Mouse (Mus musculus) urinary bladder, postnatal 10 days (tissue): ENCODE measurements around the gene Htr2c.

Experiments used
- DNase-seq: peaks from one replicate; pipeline ENCODE4 v3.0.0; 2022; ENCODE audit warnings: low spot score

Gene Htr2c

DNA sequence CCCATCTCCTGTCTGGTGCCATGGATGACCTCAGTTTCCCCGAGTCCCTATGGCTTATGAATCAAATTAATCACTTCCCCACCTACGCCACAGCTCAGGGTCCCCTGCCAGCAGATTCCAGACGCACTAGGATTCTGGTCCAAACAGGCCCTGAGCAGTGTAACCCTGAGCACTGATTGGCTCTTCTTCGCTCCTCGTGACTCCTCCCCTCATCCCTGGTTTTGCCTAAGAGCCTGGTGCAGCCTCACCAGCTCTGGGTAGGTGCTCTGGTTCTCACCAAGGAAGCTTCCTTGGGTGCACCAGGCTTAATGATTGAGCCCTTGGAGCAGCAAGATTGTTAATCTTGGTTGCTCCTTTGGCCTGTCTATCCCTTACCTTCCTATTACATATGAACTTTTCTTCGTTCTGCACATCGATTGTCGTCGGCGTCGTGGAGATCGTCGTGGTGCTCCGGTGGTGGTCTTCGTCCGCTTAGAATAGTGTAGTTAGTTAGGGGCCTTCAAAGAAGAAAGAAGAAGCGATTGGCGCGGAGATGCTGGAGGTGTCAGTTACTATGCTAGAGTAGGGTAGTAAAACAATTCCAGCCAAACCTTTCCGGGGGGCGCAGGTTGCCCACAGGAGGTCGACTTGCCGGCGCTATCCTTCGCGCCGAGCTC, at the start of gene Htr2c:
Htr2c (plus strand) TSS at position 256 of the 656 bp plus-strand sequence.
- DNase-seq: no peak

DNA sequence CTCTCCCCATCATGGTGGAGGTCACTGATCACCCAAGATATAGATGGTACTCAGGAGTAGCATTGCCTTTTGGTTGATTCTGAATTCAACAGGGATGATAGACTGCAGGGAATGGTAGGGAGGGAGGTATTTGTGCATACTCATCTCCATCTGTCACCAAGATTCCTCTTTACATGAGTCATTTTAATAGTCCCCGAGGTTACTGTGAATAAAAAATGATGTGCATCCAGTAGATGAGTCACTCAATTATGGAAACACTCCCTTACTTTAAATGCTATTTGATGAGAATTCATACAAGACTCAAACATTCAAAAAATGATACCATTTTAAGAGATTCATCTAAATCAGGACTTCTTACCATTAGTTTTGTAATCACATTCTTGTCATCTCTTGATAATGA, 34.1 kb upstream of the Htr2c start:
- DNase-seq: no peak

DNA sequence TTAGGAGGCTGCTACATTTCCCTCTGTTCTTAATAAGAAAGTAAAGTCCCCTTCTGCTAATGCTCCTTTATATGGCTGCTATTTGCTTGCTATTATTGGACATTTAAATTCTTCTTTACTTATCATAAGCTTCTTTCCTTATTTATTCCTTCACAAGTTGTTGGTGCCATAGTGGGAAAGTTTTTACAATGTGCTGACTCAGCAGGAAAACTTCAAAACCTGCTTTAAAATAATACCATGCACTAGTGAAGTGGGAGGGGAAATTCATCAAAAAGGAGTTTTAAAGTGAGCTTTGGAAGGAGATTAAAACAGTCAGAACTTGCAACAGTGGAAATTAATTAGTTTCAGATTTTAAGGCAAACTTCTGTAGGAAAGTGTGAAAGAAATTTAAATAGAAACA, 26.0 kb upstream of the Htr2c start:
- no peak for DNase-seq

DNA sequence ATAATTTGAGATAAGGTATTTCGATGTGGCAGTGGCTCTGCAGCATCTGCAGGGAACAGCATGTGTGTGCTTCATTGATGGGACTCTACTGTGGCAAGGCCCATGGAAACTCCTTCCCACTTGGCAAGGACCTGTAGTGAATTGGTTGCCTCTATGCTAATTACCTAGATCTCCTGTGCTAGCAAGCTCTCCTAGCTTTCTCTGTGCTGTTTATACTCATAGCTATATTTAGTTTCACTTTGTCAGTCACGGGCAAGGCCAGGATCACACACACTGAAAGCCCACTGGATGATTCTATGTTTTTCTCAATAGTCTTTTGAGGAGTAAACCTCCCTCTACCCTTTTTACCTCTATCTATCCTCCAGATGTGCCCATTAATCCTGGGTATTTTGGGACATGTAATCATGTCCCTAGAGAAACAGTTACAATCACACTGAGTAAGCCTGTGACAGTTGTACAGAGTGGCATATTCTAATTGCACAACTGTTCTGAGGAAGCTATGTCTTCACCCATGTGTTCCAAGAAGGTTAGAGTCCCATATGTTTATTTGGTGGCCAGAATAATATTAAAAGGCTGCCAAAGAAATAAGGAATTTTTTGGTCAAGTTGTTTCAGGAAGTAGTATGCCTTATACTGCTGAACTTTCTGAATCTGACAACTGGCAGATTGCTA, 16.0 kb upstream of the Htr2c start:
- DNase-seq: no peak

DNA sequence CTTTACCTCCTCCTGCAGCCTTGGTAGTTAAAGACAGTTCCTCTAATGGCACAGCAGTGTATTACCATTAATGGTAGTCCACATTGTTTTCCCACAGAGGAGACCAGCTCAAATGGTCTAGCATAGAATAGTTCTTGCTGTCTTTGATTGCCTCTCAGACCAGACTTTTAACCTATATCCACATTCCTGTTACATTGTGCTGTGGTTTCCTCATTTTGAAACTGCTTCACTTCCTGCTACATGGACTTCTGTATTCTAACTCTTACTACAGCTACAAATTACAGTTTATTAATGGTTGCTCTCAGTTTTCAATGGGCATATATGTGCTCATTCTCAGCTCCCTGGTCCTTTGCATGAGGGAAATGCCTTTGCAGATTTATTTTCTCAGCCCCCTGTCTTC, 15.3 kb upstream of the Htr2c start:
- no peak for DNase-seq

DNA sequence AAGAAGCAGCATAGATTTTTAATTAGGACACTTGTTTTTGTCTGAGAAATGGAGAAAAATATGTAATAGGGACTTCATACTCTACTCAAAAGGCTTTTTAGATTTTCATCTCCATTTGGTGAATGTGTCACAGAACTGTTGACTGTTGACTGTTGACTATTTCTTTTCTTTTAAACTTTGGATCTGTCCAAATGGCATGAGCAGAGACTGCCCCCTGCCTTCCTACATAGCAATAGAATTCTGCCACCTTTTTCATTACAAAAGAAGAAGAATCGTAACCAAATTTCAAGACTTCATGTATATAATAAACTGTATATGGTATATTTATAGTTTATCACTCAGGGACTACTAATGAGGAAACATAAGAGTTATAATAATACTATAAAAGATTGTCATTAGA, 3.7 kb upstream of the Htr2c start:
- DNase-seq: no peak

DNA sequence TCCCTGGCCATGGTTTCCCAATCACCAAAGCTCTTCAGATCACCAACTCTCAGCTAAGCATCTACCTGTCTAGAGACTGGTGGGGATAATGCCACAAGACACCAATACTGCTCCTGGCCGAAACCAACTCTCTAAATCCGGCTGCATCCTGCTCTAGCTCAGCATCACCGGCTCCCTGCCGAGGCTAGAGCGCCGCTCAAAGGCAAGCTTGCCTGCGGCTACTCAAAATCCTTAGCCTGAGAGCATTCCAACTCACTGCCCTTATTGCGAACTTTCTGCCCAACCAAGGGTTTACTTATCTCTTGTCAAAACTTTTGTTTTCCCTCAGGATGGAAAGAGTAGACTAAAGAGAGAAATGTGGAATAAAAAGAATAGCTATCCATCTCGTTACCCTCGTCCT, 2.4 kb upstream of the Htr2c start:
- no peak for DNase-seq

DNA sequence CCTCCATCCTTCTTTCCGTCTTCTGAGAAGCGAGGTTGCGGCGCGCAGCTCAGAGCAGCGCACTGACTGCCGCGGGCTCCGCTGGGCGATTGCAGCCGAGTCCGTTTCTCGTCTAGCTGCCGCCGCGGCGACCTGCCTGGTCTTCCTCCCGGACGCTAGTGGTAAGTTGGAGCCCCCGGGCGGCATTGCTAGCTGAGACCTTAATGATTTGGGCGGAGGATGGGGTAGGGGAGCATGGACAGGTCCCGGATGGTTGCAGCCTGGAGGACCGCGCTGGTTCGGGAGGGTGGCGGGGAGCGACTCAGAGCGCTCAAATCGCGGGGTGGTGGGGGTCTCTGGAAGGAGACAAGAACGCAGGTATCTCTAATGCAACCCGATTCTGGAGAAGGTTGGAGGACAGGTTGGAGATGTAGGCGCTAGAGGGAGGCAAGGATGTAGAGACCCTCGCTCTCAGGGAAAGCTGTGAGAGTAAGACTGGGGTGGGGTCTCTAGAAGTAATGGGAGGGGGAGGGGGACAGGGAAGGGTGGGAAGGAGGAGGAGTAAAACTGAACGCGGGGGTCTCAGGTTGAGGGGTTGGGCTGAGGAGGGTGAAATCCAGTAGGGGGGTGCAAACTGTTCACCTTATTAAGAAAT, 718 bp downstream of the Htr2c start:
- DNase-seq: no peak

DNA sequence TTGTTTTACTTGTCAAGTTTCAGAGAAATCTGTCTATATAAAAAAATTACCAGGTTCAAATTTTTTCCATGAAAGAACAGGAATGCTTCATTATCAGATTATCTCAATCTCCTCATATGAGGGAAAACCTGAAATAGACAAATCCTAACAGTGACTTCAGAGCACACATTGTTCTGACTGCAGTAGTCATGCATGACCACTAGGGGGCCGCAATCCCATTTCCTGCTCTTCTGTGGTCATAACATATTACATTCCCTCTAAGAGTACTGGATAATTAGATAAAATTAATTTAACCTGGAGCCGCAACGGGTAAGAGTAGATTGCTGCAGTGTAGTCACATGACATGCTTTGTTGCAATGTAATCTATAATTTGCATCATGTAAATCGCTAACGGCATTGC, 17.6 kb downstream of the Htr2c start:
- DNase-seq: no peak

DNA sequence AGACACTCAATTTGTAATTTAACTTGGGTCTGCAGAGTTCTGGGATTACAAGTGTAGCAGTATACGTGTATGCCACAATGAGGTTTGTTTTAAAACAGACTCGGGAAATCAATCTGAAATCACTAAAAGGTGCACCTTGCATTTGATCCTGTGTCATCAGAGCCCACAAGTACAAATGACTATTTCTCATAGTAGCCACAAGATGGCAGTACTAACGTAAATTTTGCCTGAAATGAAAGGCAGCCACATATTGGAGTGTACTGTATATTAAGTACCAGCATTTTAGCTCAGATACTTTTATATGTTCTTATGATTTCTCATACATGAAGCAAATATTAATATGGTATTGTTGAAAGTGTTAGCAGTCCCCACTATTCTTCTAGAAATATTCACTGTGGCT, 93.4 kb downstream of the Htr2c start:
- no peak for DNase-seq

DNA sequence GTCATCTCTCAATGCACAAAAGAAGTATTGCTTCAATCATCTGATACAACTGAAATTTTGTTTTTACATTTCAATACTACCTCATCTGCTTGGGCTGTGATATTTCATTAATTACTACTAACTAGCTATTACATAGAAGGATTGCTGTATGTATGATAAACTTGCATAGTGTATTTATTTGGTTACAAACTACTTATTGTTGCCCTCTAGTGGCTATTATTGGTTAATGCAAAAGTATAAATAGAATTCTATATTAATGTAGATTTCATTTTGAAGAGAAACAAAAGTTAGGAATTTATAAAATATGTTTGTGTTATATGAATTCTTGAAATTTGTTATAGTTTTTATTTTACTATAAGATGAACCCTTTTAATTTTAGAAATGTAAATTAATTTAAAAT, 109.3 kb downstream of the Htr2c start:
- no peak for DNase-seq

DNA sequence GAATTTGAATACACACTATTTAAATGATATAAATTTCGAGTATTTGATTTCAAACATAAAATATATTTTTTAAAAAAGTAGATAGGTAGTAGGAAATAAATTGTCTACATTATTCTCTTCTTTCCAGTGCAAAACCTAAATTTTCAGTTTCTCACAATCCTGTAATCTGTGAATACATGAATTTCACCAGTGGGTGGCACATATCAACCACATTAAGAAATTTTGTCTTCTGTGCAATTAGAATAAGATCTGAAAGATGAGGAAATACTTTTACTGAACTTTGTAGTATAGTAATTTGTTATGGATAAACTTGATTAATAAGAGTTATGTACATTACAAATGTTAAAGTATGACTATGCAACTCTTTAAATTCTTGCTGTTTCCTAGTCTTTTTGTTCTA, 156.8 kb downstream of the Htr2c start:
- DNase-seq: no peak

DNA sequence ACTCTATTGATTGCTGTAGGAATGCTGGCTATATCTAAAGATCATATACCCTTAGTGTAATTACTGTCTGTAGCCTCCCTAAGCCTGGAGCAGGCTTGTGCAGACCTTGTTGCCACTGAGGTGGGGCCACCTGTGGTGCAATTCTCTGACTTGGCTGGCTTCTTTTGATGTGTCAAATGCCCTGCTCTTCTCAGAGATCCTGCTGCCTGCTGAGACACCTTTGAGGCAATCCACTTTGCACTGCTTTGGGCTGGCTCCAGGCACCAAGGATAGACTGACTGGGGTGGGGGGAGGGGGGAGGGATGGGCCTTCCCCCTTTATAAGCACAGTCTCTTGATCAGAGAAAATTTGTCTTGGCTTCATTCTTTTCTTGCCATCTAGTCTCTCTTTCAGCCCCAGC, 252.9 kb downstream of the Htr2c start:
- DNase-seq: no peak

DNA sequence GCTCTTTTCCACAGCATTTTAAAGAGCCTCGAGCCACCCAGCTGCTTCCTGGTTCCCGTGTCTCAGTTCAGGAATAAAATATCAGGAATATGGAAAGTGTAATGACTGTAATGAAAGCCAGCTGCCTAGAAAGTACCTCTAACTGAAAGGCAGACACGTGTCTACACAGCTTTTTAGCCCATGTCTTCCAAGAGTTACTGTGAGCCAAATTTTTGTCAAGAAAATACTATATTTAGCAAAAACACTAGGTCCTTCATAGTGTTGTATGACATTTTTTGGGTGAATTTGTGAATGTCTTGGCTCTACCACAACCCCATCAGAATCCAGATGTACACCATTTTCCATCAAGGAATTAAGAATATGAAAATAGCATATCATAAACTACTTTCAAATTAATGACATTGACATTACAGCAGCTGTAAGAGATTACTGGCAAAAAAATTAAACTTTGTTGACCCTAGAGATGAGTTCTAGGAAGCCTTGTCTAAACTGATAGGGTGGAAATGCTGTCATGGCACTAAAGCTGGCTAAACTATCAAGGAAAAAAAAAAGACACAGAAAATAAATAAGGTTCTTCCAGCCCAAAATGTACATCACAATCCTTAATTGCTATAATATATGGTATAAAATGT, 255.2 kb downstream of the Htr2c start:
- no peak for DNase-seq

DNA sequence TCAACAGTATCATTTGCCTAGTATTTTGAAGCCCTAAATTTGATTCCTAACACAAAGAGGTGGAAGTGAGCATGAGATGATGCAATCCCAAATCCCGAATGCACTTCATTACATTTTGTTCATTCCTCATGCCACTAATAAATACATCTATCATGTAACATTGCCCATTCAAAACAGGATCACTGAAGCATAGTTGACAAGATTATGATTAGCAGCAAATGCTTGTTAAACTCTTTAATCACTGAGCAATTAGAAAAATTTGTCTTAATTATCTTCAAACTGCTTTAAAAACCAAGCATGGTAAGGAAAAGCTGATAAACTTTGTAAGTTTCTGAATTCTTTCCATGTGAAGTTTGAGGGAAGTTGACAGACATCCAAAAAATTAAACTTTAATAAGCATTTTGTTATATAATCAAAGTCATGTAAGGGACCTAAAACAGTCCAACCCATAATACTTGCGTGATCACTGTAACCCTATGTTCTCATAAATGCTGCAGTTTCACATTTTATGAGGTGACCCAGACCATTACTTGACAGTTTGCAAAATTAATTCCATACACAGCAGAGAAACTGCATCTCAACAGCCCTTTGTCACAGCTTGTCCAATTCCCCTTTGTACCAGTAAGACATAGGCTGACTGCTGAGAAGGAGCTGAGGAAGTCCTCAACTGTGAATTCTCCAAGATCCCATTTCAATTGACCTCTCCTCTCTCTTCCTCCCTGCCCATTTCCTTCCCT, 276.7 kb downstream of the Htr2c start:
- no peak for DNase-seq
